Mouse (Mus musculus): ENCODE measurements at regions not wholly inside any gene's neighbourhood (a gene's known extent, or its start where the extent isn't known, plus 50 kb on each side); places are given as distances from the start of the nearest gene placed in this dataset.

- Histone ChIP-seq H3K27me3 (no peaks in the 10 kb centered on the region), H3K4me3 (replicated peaks) (no peak overlapping the region), H3K27ac (no peak overlapping the region), H3K9me3 (no peaks in the 10 kb centered on the region), H3K4me2 (replicated peaks) (no peak overlapping the region), H3K9ac (replicated peaks) (no peak overlapping the region), H3K4me1 (replicated peaks) (no peaks in the 10 kb centered on the region), H3K36me3 (no peaks in the 10 kb centered on the region)
- WGBS, result 77% methylated on average over 7 of the region's 7 CpGs
- no peak for ATAC-seq
These were observed 131.7 kb downstream of the Drd1 start for GRCm38 (mm10) chr13:53923721-53924374.

GRCm38 (mm10) chr13:53921796-53922195, 133.7 kb downstream of the Drd1 start:
- 86% methylated on average over 5 of the region's 5 CpGs for WGBS
- Histone ChIP-seq H3K4me3 (replicated peaks) (no peak overlapping the region), H3K36me3 (no peaks in the 10 kb centered on the region), H3K27ac (no peak overlapping the region), H3K9ac (replicated peaks) (no peak overlapping the region), H3K27me3 (no peaks in the 10 kb centered on the region), H3K9me3 (no peaks in the 10 kb centered on the region), H3K4me1 (replicated peaks) (no peaks in the 10 kb centered on the region), H3K4me2 (replicated peaks) (no peak overlapping the region)
- no peak for ATAC-seq

- no peak for ATAC-seq
- H3K27ac ChIP-seq, result no peak overlapping the region
- WGBS, result 64% methylated on average over 5 of the region's 5 CpGs
- no peaks in the 10 kb centered on the region for H3K27me3 ChIP-seq
- H3K4me2 ChIP-seq (replicated peaks), result no peak overlapping the region
- no peak overlapping the region for H3K9ac ChIP-seq (replicated peaks)
- H3K4me3 ChIP-seq (replicated peaks), result no peak overlapping the region
- H3K9me3 ChIP-seq, result no peaks in the 10 kb centered on the region
- H3K4me1 ChIP-seq (replicated peaks), result no peaks in the 10 kb centered on the region
- H3K36me3 ChIP-seq, result no peaks in the 10 kb centered on the region
These were observed 135.6 kb downstream of the Drd1 start for GRCm38 (mm10) chr13:53919851-53920381.

- Histone ChIP-seq H3K4me1 (replicated peaks) (0 out of 2 replicates have a peak, but pooled peaks cover 4% of the 10 kb centered on the region), H3K27me3 (no peaks in the 10 kb centered on the region), H3K9ac (replicated peaks) (no peak overlapping the region), H3K27ac (no peak overlapping the region), H3K36me3 (no peaks in the 10 kb centered on the region), H3K4me2 (replicated peaks) (no peak overlapping the region), H3K4me3 (replicated peaks) (no peak overlapping the region), H3K9me3 (no peaks in the 10 kb centered on the region)
- WGBS, result 89% methylated on average over 8 of the region's 8 CpGs
- no peak for ATAC-seq
These were observed 140.0 kb downstream of the Drd1 start for GRCm38 (mm10) chr13:53915456-53915855.

GRCm38 (mm10) chr13:53914434-53914833, 141.1 kb downstream of the Drd1 start:
- Histone ChIP-seq H3K27ac (no peak overlapping the region), H3K36me3 (no peaks in the 10 kb centered on the region), H3K27me3 (no peaks in the 10 kb centered on the region), H3K4me2 (replicated peaks) (no peak overlapping the region), H3K4me3 (replicated peaks) (no peak overlapping the region), H3K9ac (replicated peaks) (no peak overlapping the region), H3K4me1 (replicated peaks) (0 out of 2 replicates have a peak, but pooled peaks cover 4% of the 10 kb centered on the region), H3K9me3 (no peaks in the 10 kb centered on the region)
- ATAC-seq, result no peak
- WGBS, result 81% methylated on average over 11 of the region's 11 CpGs

GRCm38 (mm10) chr13:53913501-53913900, 142.0 kb downstream of the Drd1 start:
- Histone ChIP-seq H3K36me3 (no peaks in the 10 kb centered on the region), H3K9me3 (no peaks in the 10 kb centered on the region), H3K4me1 (replicated peaks) (0 out of 2 replicates have a peak, but pooled peaks cover 4% of the 10 kb centered on the region), H3K4me3 (replicated peaks) (no peak overlapping the region), H3K27ac (no peak overlapping the region), H3K9ac (replicated peaks) (no peak overlapping the region), H3K27me3 (no peaks in the 10 kb centered on the region), H3K4me2 (replicated peaks) (no peak overlapping the region)
- no peak for ATAC-seq
- 64% methylated on average over 10 of the region's 10 CpGs for WGBS

GRCm38 (mm10) chr13:53911846-53912245, 143.7 kb downstream of the Drd1 start:
- WGBS, result 65% methylated on average over 3 of the region's 3 CpGs
- no peaks in the 10 kb centered on the region for H3K36me3 ChIP-seq
- H3K9ac ChIP-seq (replicated peaks), result no peak overlapping the region
- H3K9me3 ChIP-seq, result no peaks in the 10 kb centered on the region
- no peak overlapping the region for H3K4me3 ChIP-seq (replicated peaks)
- H3K27ac ChIP-seq, result no peak overlapping the region
- no peaks in the 10 kb centered on the region for H3K27me3 ChIP-seq
- 0 out of 2 replicates have a peak, but pooled peaks cover 4% of the 10 kb centered on the region for H3K4me1 ChIP-seq (replicated peaks)
- no peak overlapping the region for H3K4me2 ChIP-seq (replicated peaks)
- no peak for ATAC-seq

GRCm38 (mm10) chr13:53911261-53911660, 144.2 kb downstream of the Drd1 start:
- H3K9ac ChIP-seq (replicated peaks), result no peak overlapping the region
- 86% methylated on average over 8 of the region's 8 CpGs for WGBS
- H3K27me3 ChIP-seq, result no peaks in the 10 kb centered on the region
- H3K9me3 ChIP-seq, result no peaks in the 10 kb centered on the region
- H3K36me3 ChIP-seq, result no peaks in the 10 kb centered on the region
- H3K4me1 ChIP-seq (replicated peaks), result 0 out of 2 replicates have a peak, but pooled peaks cover 4% of the 10 kb centered on the region
- ATAC-seq, result no peak
- no peak overlapping the region for H3K4me3 ChIP-seq (replicated peaks)
- no peak overlapping the region for H3K4me2 ChIP-seq (replicated peaks)
- H3K27ac ChIP-seq, result no peak overlapping the region

GRCm38 (mm10) chr13:53910251-53910650, 145.3 kb downstream of the Drd1 start:
- WGBS, result 85% methylated on average over 4 of the region's 4 CpGs
- Histone ChIP-seq H3K9ac (replicated peaks) (no peak overlapping the region), H3K9me3 (no peaks in the 10 kb centered on the region), H3K4me2 (replicated peaks) (no peak overlapping the region), H3K4me1 (replicated peaks) (0 out of 2 replicates have a peak, but pooled peaks cover 4% of the 10 kb centered on the region), H3K27ac (no peak overlapping the region), H3K36me3 (no peaks in the 10 kb centered on the region), H3K4me3 (replicated peaks) (no peak overlapping the region), H3K27me3 (no peaks in the 10 kb centered on the region)
- ATAC-seq, result no peak

- Histone ChIP-seq H3K4me3 (replicated peaks) (no peak overlapping the region), H3K27ac (no peak overlapping the region), H3K36me3 (no peaks in the 10 kb centered on the region), H3K27me3 (no peaks in the 10 kb centered on the region), H3K4me1 (replicated peaks) (peaks cover 14% of the 10 kb centered on the region), H3K4me2 (replicated peaks) (no peak overlapping the region), H3K9me3 (no peaks in the 10 kb centered on the region), H3K9ac (replicated peaks) (no peak overlapping the region)
- ATAC-seq, result no peak
- 82% methylated on average over 8 of the region's 8 CpGs for WGBS
These were observed 151.0 kb downstream of the Drd1 start for GRCm38 (mm10) chr13:53904471-53904870.

GRCm38 (mm10) chr13:53903626-53904025, 151.9 kb downstream of the Drd1 start:
- ATAC-seq, result 0 out of 2 replicates have a peak, but pooled peaks have one; percentile 17
- WGBS, result 23% methylated on average over 7 of the region's 7 CpGs
- Histone ChIP-seq H3K9me3 (no peaks in the 10 kb centered on the region), H3K4me2 (replicated peaks) (no peak overlapping the region), H3K4me1 (replicated peaks) (peaks cover 14% of the 10 kb centered on the region), H3K9ac (replicated peaks) (no peak overlapping the region), H3K4me3 (replicated peaks) (no peak overlapping the region), H3K27me3 (no peaks in the 10 kb centered on the region), H3K27ac (no peak overlapping the region), H3K36me3 (no peaks in the 10 kb centered on the region)

GRCm38 (mm10) chr13:53902831-53903230, 152.7 kb downstream of the Drd1 start:
- no peaks in the 10 kb centered on the region for H3K36me3 ChIP-seq
- no peak overlapping the region for H3K9ac ChIP-seq (replicated peaks)
- H3K9me3 ChIP-seq, result no peaks in the 10 kb centered on the region
- no peak overlapping the region for H3K27ac ChIP-seq
- no peak overlapping the region for H3K4me2 ChIP-seq (replicated peaks)
- WGBS, result 64% methylated on average over 2 of the region's 2 CpGs
- peaks cover 14% of the 10 kb centered on the region for H3K4me1 ChIP-seq (replicated peaks)
- H3K4me3 ChIP-seq (replicated peaks), result no peak overlapping the region
- ATAC-seq, result no peak
- H3K27me3 ChIP-seq, result no peaks in the 10 kb centered on the region

Measured in midbrain, embryonic 13.5 days (tissue).